Mouse (Mus musculus) E14TG2a.4 (cell line): ENCODE data around the gene Pcdh11x.

Experiments used
- CTCF ChIP-seq: conservative IDR thresholded peaks from 2 replicates; pipeline ENCODE4 v1.5.1; 2014; ENCODE audit warnings: low read length
- NANOG ChIP-seq: IDR thresholded peaks from 2 replicates; pipeline ENCODE4 v1.6.1; 2014; ENCODE audit warnings: borderline replicate concordance, low read length, mixed read lengths
- POU5F1 ChIP-seq: IDR thresholded peaks from 2 replicates; pipeline ENCODE4 v1.6.1; 2014; ENCODE audit warnings: low read length, borderline replicate concordance

DNA sequence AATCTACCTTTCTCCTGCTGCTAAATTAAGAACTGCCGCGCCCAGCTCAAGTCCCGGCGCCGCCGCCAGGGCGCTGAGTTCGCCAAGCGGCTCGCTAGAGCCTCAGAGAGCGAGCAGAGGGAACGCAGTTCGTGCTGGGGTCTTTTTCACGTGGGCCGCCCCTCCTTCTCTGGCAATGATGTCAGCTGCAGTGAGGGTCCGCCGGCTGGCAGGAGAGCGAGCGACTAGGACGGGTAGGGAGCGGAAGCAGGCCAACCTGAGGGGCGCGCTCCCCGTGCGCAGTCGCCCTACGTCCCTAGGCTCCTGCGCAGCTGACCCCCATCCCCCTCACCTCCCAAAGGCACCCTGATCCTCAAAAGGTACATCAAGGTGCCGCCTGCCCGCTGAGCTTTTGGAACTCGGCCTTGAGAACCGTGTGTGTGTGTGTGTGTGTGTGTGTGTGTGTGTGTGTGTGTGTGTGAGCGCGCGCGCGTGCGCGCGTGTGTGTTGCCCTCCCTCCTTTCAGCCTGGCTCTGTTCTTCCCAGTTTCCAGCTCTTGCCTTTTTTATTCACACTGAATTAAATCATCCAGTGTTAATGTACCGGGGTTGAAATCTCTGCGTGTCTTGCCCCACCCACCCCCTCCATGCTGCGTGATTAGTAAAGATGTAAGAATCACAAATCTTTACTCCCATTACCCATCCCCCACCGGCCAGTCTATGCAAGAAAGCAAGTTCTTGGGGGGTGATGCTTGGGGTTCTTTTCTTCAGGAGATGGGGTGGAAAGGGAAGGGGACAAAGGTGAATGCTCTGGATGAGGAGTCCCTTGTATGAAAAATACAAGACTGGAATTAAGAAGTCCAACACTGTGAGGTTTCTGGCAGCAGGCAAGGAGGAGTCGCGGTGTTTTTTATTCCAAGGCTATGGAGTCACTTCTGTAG is 3.0 kb downstream of the Pcdh11x start:
- TF ChIP-seq CTCF (no peak), POU5F1 (no peak), NANOG (no peak)
